In genomic region chr7:97360955-97361354, GRCm38 (mm10) we compare ENCODE assay signal across 22 mouse cellular contexts. TPM values are rescaled to one million over a fixed set of nuclear protein-coding genes. Genes with fewer than 3 reads are reported as not detected.
"Had no signal": no experiment of that assay in that cellular context is flagged by ENCODE, and none has a peak within 500 bp of the region (broad histone marks: within the 10 kb centered on the region; RNA-seq: fewer than 3 reads in every experiment).

No protein-coding gene starts in this region.

- H3K4me2 ChIP-seq: heart, embryonic 13.5 days; heart, embryonic 15.5 days; hindbrain, embryonic 13.5 days; hindbrain, embryonic 15.5 days; kidney, embryonic 15.5 days; limb, embryonic 13.5 days; limb, embryonic 15.5 days; liver, embryonic 11.5 days; liver, embryonic 13.5 days; liver, embryonic 15.5 days had no signal

- H3K36me3 ChIP-seq: heart, embryonic 13.5 days; heart, embryonic 15.5 days; hindbrain, embryonic 13.5 days; hindbrain, embryonic 15.5 days; kidney, embryonic 15.5 days; limb, embryonic 13.5 days; limb, embryonic 15.5 days; liver, embryonic 13.5 days; liver, embryonic 15.5 days had no signal

- H3K27ac ChIP-seq: heart, embryonic 13.5 days; heart, embryonic 15.5 days; hindbrain, embryonic 13.5 days; hindbrain, embryonic 15.5 days; hindbrain, postnatal 0 days; kidney, embryonic 15.5 days; kidney, postnatal 0 days; limb, embryonic 13.5 days; limb, embryonic 15.5 days; liver, embryonic 13.5 days; liver, embryonic 15.5 days had no signal

- H3K4me1 ChIP-seq: hindbrain, embryonic 13.5 days; hindbrain, embryonic 15.5 days; kidney, embryonic 15.5 days; limb, embryonic 13.5 days; limb, embryonic 15.5 days; liver, embryonic 13.5 days; liver, embryonic 15.5 days had no signal

- H3K9me3 ChIP-seq: heart, embryonic 13.5 days; heart, embryonic 15.5 days; hindbrain, embryonic 13.5 days; hindbrain, embryonic 15.5 days; kidney, embryonic 15.5 days; limb, embryonic 13.5 days; limb, embryonic 15.5 days; liver, embryonic 13.5 days; liver, embryonic 15.5 days had no signal

- H3K27me3 ChIP-seq: heart, embryonic 13.5 days; heart, embryonic 15.5 days; hindbrain, embryonic 13.5 days; hindbrain, embryonic 15.5 days; kidney, embryonic 15.5 days; limb, embryonic 15.5 days had no signal

- H3K9ac ChIP-seq: heart, embryonic 13.5 days; heart, embryonic 15.5 days; hindbrain, embryonic 13.5 days; hindbrain, embryonic 15.5 days; kidney, embryonic 15.5 days; limb, embryonic 13.5 days; limb, embryonic 15.5 days; liver, embryonic 13.5 days; liver, embryonic 15.5 days had no signal

- DNase-seq: gastrocnemius, postnatal 14 days; gastrocnemius, postnatal 36 days; heart, postnatal 36 days; kidney, adult 11 months; kidney, adult 2 months; kidney, postnatal 14 days; layer of hippocampus, adult 9-11 months; layer of hippocampus, postnatal 36 days had no signal

- H3K4me3 ChIP-seq: heart, embryonic 13.5 days; heart, embryonic 15.5 days; hindbrain, embryonic 13.5 days; hindbrain, embryonic 15.5 days; kidney, embryonic 15.5 days; limb, embryonic 13.5 days; limb, embryonic 15.5 days; liver, embryonic 13.5 days; liver, embryonic 15.5 days had no signal

- ATAC-seq: hindbrain, postnatal 0 days; intestine, embryonic 16.5 days had no signal

RNA-seq across cellular contexts. Expression of gene Thrsp, which starts 56.6 kb away (rescaled TPM):
- total RNA-seq: hematopoietic stem cell, adult 5-6 weeks had no signal
- polyA plus RNA-seq: liver, embryonic 13.5 days had no signal
